In genomic region chr4:116991366-116991765, GRCm38 (mm10) we compare ENCODE assay signal across 8 mouse cellular contexts. TPM values are rescaled to one million over a fixed set of nuclear protein-coding genes. Genes with fewer than 3 reads are reported as not detected.
A peak's percentile ranks its signal among the peaks of the same experiment; 100 is the strongest.
DNase-seq lines count a peak whose midpoint lies in the region; ATAC-seq lines count a peak whose summit lies in the region.

No protein-coding gene starts in this region.

- ATAC-seq in frontal cortex, adult (ENCODE audit: low TSS enrichment), result no peak
- ATAC-seq in granulocyte monocyte progenitor cell, adult 5-6 weeks (replicated peaks; ENCODE audit: poor library complexity, severe bottlenecking), result peak; percentile 32

- DNase-seq in frontal cortex, adult 2 months (ENCODE audit: extremely low spot score in 1 of 2, low spot score in 1 of 2), result peak; percentile 63 to 95
- peak; percentile 59 for DNase-seq in adrenal gland, adult 8-10 months
- DNase-seq in embryo, embryonic 11 days, result peak; percentile 78
- peak; percentile 66 for DNase-seq in layer of hippocampus, adult 9-11 months
- DNase-seq in lung, postnatal 4 days, result peak; percentile 71 to 85
- peak; percentile 68 to 77 for DNase-seq in right cerebral cortex, postnatal 36 days (ENCODE audit: low spot score in 2 of 2)

RNA-seq across cellular contexts. Expression of gene Urod, which starts 2.8 kb away (rescaled TPM):
- polyA plus RNA-seq in frontal cortex, adult 2 months (2012; rRNA removed), result 71.0 and 74.3 TPM in 2 replicates
- total RNA-seq in adrenal gland, adult 8-10 months (2022), result 100 to 1,000 TPM; 123 to 137 (median 128) TPM
- total RNA-seq in granulocyte monocyte progenitor cell, adult 5-6 weeks (2014; fragmentation: Nextera tagmentation), result 47.7 and 89.1 TPM in 2 replicates
- total RNA-seq in granulocyte monocyte progenitor cell, adult 5-6 weeks (2017), result 40.2 and 57.8 TPM in 2 replicates

RNA-seq across cellular contexts. Expression of gene Hectd3, which starts 3.8 kb away (rescaled TPM):
- 42.2 and 45.7 TPM in 2 replicates for polyA plus RNA-seq in frontal cortex, adult 2 months (2012; rRNA removed)
- 10 to 100 TPM; 29.5 to 41.4 (median 34.6) TPM for total RNA-seq in adrenal gland, adult 8-10 months (2022)
- total RNA-seq in granulocyte monocyte progenitor cell, adult 5-6 weeks (2014; fragmentation: Nextera tagmentation), result 8.5 and 9.2 TPM in 2 replicates
- 14.7 and 15.3 TPM in 2 replicates for total RNA-seq in granulocyte monocyte progenitor cell, adult 5-6 weeks (2017)

RNA-seq across cellular contexts. Expression of gene Eif2b3, which starts 27.8 kb away (rescaled TPM):
- polyA plus RNA-seq in frontal cortex, adult 2 months (2012; rRNA removed), result 18.9 and 19.7 TPM in 2 replicates
- 10 to 100 TPM; 32.2 to 40.2 (median 33.8) TPM for total RNA-seq in adrenal gland, adult 8-10 months (2022)
- total RNA-seq in granulocyte monocyte progenitor cell, adult 5-6 weeks (2014; fragmentation: Nextera tagmentation), result 13.1 and 31.2 TPM in 2 replicates
- total RNA-seq in granulocyte monocyte progenitor cell, adult 5-6 weeks (2017), result 39.7 and 41.3 TPM in 2 replicates
